Mouse (Mus musculus): ENCODE measurements around the gene Lag3. TPM values are rescaled to one million over a fixed set of nuclear protein-coding genes. Genes with fewer than 3 reads are reported as not detected.

The Lag3 gene
- polyA plus RNA-seq (2014; fragmentation: Nextera tagmentation; extraction: Ambion mirVana) = 1.3 and 1.5 TPM in 2 replicates

- Histone ChIP-seq H3K27ac (ENCODE audit: low read length) (no peak within 1 kb of the TSS; the same call in 1 of the 2 replicates), H3K9ac (replicated peaks; ENCODE audit: low read depth, low read length) (0 out of 2 replicates have a peak within 1 kb of the TSS, but pooled peaks have one; percentile 6), H3K4me1 (ENCODE audit: control insufficient read depth, insufficient read depth, low read length) (peaks cover 30% of the 10 kb centered on the region), H3K36me3 (ENCODE audit: control insufficient read depth, insufficient read depth, low read length) (peaks cover 32% of the 10 kb centered on the region), H3K4me3 (ENCODE audit: low read depth, low read length) (no peak within 1 kb of the TSS), H3K27me3 (ENCODE audit: control insufficient read depth, insufficient read depth, low read length) (no peaks in the 10 kb centered on the region), H3K9me3 (ENCODE audit: control insufficient read depth, low read depth, low read length) (no peaks in the 10 kb centered on the region), H3K4me2 (replicated peaks; ENCODE audit: low read depth, low read length) (no peak within 1 kb of the TSS)
- no peak for ATAC-seq (ENCODE audit: insufficient number of reproducible peaks, insufficient read depth, low FRiP score, low read depth)
- WGBS = 16% methylated on average over 13 of the region's 13 CpGs
These were observed at the start of gene Lag3 for GRCm38 (mm10) chr6:124911533-124912218. Lag3 (minus strand) TSS chr6:124911705.

DNA sequence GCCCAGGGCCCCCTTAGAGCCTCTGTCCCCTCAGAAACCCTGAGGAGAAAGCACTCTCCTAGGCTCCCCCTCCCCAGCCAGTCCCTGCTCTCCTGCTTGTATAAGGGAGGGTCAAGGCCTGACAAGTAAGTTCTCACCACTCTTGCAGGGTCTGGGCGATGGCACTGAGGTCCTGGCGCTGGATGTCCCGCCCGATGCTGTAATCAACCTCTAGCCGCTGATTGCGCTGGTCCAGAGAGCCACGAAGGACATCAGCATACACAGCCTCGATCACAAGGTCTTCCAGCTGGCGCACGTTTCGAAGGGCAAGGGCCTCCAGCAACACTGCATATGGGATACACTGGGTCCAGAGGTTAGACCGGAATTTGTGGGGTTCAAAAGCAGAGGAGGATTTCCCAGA is 49.5 kb upstream of the Lag3 start:
- H3K9me3 ChIP-seq (ENCODE audit: control insufficient read depth, low read depth, low read length) = no peaks in the 10 kb centered on the region
- ATAC-seq (ENCODE audit: insufficient number of reproducible peaks, insufficient read depth, low FRiP score, low read depth) = no peak
- WGBS = 90% methylated on average over 12 of the region's 12 CpGs

GRCm38 (mm10) chr6:124959960-124960359 is 48.5 kb upstream of the Lag3 start:
- peaks cover 6% of the 10 kb centered on the region; the same call in 1 of the 2 replicates for H3K4me1 ChIP-seq (ENCODE audit: control insufficient read depth, insufficient read depth, low read length)
- H3K4me2 ChIP-seq (replicated peaks; ENCODE audit: low read depth, low read length) = no peak overlapping the region
- no peak overlapping the region for H3K27ac ChIP-seq (ENCODE audit: low read length)
- no peaks in the 10 kb centered on the region for H3K9me3 ChIP-seq (ENCODE audit: control insufficient read depth, low read depth, low read length)
- peaks cover 46% of the 10 kb centered on the region for H3K36me3 ChIP-seq (ENCODE audit: control insufficient read depth, insufficient read depth, low read length)
- no peak overlapping the region for H3K9ac ChIP-seq (replicated peaks; ENCODE audit: low read depth, low read length)
- ATAC-seq (ENCODE audit: insufficient number of reproducible peaks, insufficient read depth, low FRiP score, low read depth) = no peak
- H3K4me3 ChIP-seq (ENCODE audit: low read depth, low read length) = no peak overlapping the region
- no peaks in the 10 kb centered on the region for H3K27me3 ChIP-seq (ENCODE audit: control insufficient read depth, insufficient read depth, low read length)
- WGBS = 95% methylated on average over 13 of the region's 13 CpGs

More for the DNA sequence above, 49.5 kb upstream of the Lag3 start:
- no peak overlapping the region for H3K4me3 ChIP-seq (ENCODE audit: low read depth, low read length)
- no peaks in the 10 kb centered on the region for H3K27me3 ChIP-seq (ENCODE audit: control insufficient read depth, insufficient read depth, low read length)
- H3K36me3 ChIP-seq (ENCODE audit: control insufficient read depth, insufficient read depth, low read length) = peaks cover 45% of the 10 kb centered on the region
- H3K9ac ChIP-seq (replicated peaks; ENCODE audit: low read depth, low read length) = no peak overlapping the region
- peaks cover 7% of the 10 kb centered on the region; the same call in 1 of the 2 replicates for H3K4me1 ChIP-seq (ENCODE audit: control insufficient read depth, insufficient read depth, low read length)
- no peak overlapping the region for H3K4me2 ChIP-seq (replicated peaks; ENCODE audit: low read depth, low read length)
- no peak overlapping the region for H3K27ac ChIP-seq (ENCODE audit: low read length)

DNA sequence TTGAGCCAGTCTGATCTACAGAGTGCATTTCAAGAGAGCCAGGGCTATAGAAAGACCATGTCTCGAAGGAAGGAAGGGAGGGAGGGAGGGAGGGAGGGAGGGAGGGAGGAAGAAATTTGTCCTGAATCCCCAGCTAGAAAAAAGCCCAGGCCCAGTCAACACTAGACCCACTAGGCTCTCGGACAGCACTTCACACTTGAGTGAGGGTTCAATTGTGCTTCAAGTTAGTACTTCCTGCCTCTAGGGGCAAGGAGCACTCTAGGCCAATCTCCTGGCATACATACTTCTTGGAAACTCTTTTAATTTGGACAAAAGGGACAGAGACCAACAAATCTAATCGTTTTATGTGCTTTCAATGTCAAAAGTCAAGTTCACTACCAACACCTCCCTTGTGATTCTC is 46.6 kb upstream of the Lag3 start:
- H3K36me3 ChIP-seq (ENCODE audit: control insufficient read depth, insufficient read depth, low read length) = peaks cover 46% of the 10 kb centered on the region
- 78% methylated on average over 3 of the region's 3 CpGs for WGBS

GRCm38 (mm10) chr6:124955212-124955611 is 43.7 kb upstream of the Lag3 start:
- Histone ChIP-seq H3K36me3 (ENCODE audit: control insufficient read depth, insufficient read depth, low read length) (peaks cover 21% of the 10 kb centered on the region), H3K9me3 (ENCODE audit: control insufficient read depth, low read depth, low read length) (no peaks in the 10 kb centered on the region; the same call in 1 of the 2 replicates), H3K27me3 (ENCODE audit: control insufficient read depth, insufficient read depth, low read length) (no peaks in the 10 kb centered on the region), H3K9ac (replicated peaks; ENCODE audit: low read depth, low read length) (no peak overlapping the region), H3K27ac (ENCODE audit: low read length) (no peak overlapping the region), H3K4me1 (ENCODE audit: control insufficient read depth, insufficient read depth, low read length) (no peaks in the 10 kb centered on the region), H3K4me3 (ENCODE audit: low read depth, low read length) (no peak overlapping the region), H3K4me2 (replicated peaks; ENCODE audit: low read depth, low read length) (no peak overlapping the region)
- ATAC-seq (ENCODE audit: insufficient number of reproducible peaks, insufficient read depth, low FRiP score, low read depth) = no peak
- 92% methylated on average over 4 of the region's 4 CpGs for WGBS

More for the DNA sequence above, 46.6 kb upstream of the Lag3 start:
- H3K27me3 ChIP-seq (ENCODE audit: control insufficient read depth, insufficient read depth, low read length) = no peaks in the 10 kb centered on the region
- no peak for ATAC-seq (ENCODE audit: insufficient number of reproducible peaks, insufficient read depth, low FRiP score, low read depth)
- no peaks in the 10 kb centered on the region for H3K9me3 ChIP-seq (ENCODE audit: control insufficient read depth, low read depth, low read length)
- no peak overlapping the region for H3K4me3 ChIP-seq (ENCODE audit: low read depth, low read length)
- H3K4me2 ChIP-seq (replicated peaks; ENCODE audit: low read depth, low read length) = no peak overlapping the region
- H3K4me1 ChIP-seq (ENCODE audit: control insufficient read depth, insufficient read depth, low read length) = no peaks in the 10 kb centered on the region
- H3K9ac ChIP-seq (replicated peaks; ENCODE audit: low read depth, low read length) = no peak overlapping the region
- no peak overlapping the region for H3K27ac ChIP-seq (ENCODE audit: low read length)

GRCm38 (mm10) chr6:124953991-124954715 is 42.6 kb upstream of the Lag3 start:
- no peaks in the 10 kb centered on the region; the same call in 1 of the 2 replicates for H3K9me3 ChIP-seq (ENCODE audit: control insufficient read depth, low read depth, low read length)
- H3K4me3 ChIP-seq (ENCODE audit: low read depth, low read length) = no peak overlapping the region
- peaks cover 11% of the 10 kb centered on the region for H3K36me3 ChIP-seq (ENCODE audit: control insufficient read depth, insufficient read depth, low read length)
- H3K4me2 ChIP-seq (replicated peaks; ENCODE audit: low read depth, low read length) = no peak overlapping the region
- no peaks in the 10 kb centered on the region for H3K27me3 ChIP-seq (ENCODE audit: control insufficient read depth, insufficient read depth, low read length)
- WGBS = 91% methylated on average over 2 of the region's 2 CpGs
- no peaks in the 10 kb centered on the region for H3K4me1 ChIP-seq (ENCODE audit: control insufficient read depth, insufficient read depth, low read length)
- H3K27ac ChIP-seq (ENCODE audit: low read length) = no peak overlapping the region
- no peak overlapping the region for H3K9ac ChIP-seq (replicated peaks; ENCODE audit: low read depth, low read length)
- ATAC-seq (ENCODE audit: insufficient number of reproducible peaks, insufficient read depth, low FRiP score, low read depth) = no peak

GRCm38 (mm10) chr6:124943526-124943925 is 32.0 kb upstream of the Lag3 start:
- H3K27ac ChIP-seq (ENCODE audit: low read length) = no peak overlapping the region
- H3K4me3 ChIP-seq (ENCODE audit: low read depth, low read length) = no peak overlapping the region
- no peaks in the 10 kb centered on the region for H3K9me3 ChIP-seq (ENCODE audit: control insufficient read depth, low read depth, low read length)
- no peaks in the 10 kb centered on the region for H3K4me1 ChIP-seq (ENCODE audit: control insufficient read depth, insufficient read depth, low read length)
- 88% methylated on average over 3 of the region's 3 CpGs for WGBS
- no peak for ATAC-seq (ENCODE audit: insufficient number of reproducible peaks, insufficient read depth, low FRiP score, low read depth)
- H3K9ac ChIP-seq (replicated peaks; ENCODE audit: low read depth, low read length) = no peak overlapping the region
- no peaks in the 10 kb centered on the region for H3K27me3 ChIP-seq (ENCODE audit: control insufficient read depth, insufficient read depth, low read length)
- no peak overlapping the region for H3K4me2 ChIP-seq (replicated peaks; ENCODE audit: low read depth, low read length)
- peaks cover 2% of the 10 kb centered on the region for H3K36me3 ChIP-seq (ENCODE audit: control insufficient read depth, insufficient read depth, low read length)

- Histone ChIP-seq H3K9me3 (ENCODE audit: control insufficient read depth, low read depth, low read length) (no peaks in the 10 kb centered on the region), H3K27me3 (ENCODE audit: control insufficient read depth, insufficient read depth, low read length) (no peaks in the 10 kb centered on the region), H3K4me3 (ENCODE audit: low read depth, low read length) (no peak overlapping the region), H3K36me3 (ENCODE audit: control insufficient read depth, insufficient read depth, low read length) (peaks cover 18% of the 10 kb centered on the region), H3K9ac (replicated peaks; ENCODE audit: low read depth, low read length) (no peak overlapping the region), H3K4me1 (ENCODE audit: control insufficient read depth, insufficient read depth, low read length) (no peaks in the 10 kb centered on the region), H3K27ac (ENCODE audit: low read length) (no peak overlapping the region), H3K4me2 (replicated peaks; ENCODE audit: low read depth, low read length) (no peak overlapping the region)
- no peak for ATAC-seq (ENCODE audit: insufficient number of reproducible peaks, insufficient read depth, low FRiP score, low read depth)
- WGBS = 94% methylated on average over 1 of the region's 1 CpGs
These were observed 30.2 kb upstream of the Lag3 start for GRCm38 (mm10) chr6:124941679-124942078.

Data from stomach, embryonic 14.5 days (tissue).